Mouse (Mus musculus) layer of hippocampus, postnatal 10 days (tissue): Measurements from ENCODE around the gene Pfn4. TPM values are rescaled to one million over a fixed set of nuclear protein-coding genes. Genes with fewer than 3 reads are reported as not detected.
"Not testable (repeated sequence)": the region's sequence is repeated elsewhere in the genome, so short reads cannot be mapped to it uniquely, and the experiment has no call there.

Source experiments
- DNase-seq, 2 experiments: peaks; one replicate each; pipeline ENCODE4 v3.0.0; 2021; ENCODE audit warnings: low spot score in 2 of 2
- total RNA-seq, 2 experiments: library from RNA; stranded (reverse); gene quantifications; 2 replicates each; pipeline ENCODE4 v1.2.3; 2021

Gene Pfn4
- total RNA-seq, 2 experiments from 2014 or later, result 12.8 to 13.7 TPM

GRCm38 (mm10) chr12:4784466-4784865, 15.6 kb downstream of the Pfn4 start:
- no peak for DNase-seq

- DNase-seq, result not testable (repeated sequence)
Measured at GRCm38 (mm10) chr12:4788128-4788527, 19.3 kb downstream of the Pfn4 start.

GRCm38 (mm10) chr12:4793718-4794117, 24.9 kb downstream of the Pfn4 start:
- DNase-seq, result peak in 1 of 2 experiments; percentile 54

DNA sequence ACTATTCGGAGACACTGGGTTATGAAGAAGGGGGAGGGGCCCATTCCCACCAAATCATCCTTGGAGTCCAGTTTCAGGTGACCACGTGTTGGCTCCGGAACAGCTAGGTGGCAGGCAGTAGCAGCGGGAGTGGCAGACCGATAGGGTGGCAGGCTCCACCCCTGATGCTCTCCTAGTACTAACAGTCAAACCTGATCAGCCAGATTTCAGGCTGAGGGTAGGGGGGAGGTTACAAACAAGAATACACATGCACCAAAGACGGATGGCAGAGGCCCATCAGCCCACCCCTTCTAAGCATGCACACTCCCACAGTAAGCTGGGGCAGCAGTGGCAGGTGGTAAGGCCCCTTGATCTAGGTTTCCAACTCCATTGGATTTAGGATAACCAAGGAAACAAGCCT, 28.6 kb downstream of the Pfn4 start:
- DNase-seq, result not testable (repeated sequence)

- DNase-seq, result no peak
Measured at GRCm38 (mm10) chr12:4811036-4811435, 42.2 kb downstream of the Pfn4 start.

DNA sequence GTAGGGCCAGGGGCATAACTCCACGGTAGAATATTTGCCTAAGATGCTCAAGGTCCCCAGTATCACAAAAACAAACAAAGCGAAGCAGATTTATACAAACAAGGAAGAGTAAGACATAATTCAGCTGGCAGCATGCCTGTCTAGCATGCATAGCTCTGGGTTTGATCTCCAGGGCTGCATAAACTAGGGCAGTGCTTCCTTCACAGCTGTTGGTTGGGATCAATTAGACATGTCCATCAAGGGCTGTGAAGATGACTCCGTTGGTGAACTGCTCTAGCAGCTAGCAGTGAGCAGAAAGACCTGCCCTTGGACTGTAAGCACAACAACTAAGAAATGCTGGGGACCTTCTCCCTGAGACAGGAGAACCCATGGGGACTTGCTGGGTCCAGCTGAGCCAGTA, 42.9 kb downstream of the Pfn4 start:
- DNase-seq, result no peak

- DNase-seq, result no peak
Measured at GRCm38 (mm10) chr12:4813636-4814035, 44.8 kb downstream of the Pfn4 start.

DNA sequence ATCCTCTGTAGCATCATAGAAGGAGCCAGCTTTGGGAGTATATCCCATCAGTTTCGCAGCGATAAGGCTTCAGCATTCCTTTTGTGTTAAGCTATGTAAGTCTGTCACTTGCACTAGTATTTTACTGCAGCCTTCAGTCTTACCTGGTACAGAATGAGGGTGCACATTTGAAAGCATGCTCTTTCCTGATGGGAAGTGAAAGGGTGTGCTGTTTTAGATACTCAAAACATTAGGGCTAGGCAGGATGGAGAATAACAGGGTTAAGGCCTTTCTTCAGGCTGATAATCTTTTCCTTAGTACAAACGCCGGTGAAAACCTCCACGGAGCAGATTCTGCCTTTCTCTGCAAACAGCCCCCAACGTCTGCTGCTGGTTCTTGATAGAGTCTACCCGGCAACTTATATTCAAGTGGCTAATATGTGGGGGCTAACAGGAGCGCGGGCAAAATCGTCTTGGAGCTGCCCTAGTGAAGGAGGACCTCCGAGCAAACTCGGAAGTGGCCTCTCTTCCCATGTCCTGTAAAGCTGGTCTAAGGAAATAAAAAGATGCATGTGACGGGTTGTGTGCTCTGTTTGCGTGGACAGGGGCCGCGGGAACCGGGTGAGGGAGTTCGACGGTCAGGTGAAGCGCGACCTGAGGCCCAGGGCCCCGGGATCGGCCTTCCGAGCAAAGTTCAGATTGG, 48.0 kb downstream of the Pfn4 start:
- DNase-seq, result no peak

- peak; percentile 98 to 99 for DNase-seq
Measured at GRCm38 (mm10) chr12:4817361-4818101, 48.7 kb downstream of the Pfn4 start, which contains the start of gene Sf3b6. Gene Sf3b6, plus strand, starts transcription at chr12:4817544.

DNA sequence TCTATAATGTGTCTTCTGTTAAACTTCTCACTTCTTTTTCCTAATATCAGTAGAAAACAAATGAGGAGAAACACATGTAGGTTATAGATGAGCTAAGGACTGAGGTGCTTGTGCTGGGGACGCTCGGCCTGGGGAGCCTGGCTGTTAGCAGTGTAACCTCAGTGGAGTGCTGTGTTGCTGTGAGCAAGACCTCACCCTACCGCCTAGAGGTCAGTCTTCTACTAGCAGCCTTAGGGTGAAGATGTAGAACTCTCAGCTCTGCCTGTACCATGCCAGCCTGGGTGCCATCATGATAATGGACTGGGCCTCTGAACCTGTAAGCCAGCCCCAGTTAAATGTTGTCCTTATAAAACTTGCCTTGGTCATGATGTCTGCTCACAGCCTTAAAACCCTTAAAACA, 58.4 kb downstream of the Pfn4 start:
- no peak for DNase-seq

Other genes starting within 250 kb of the Pfn4 start
- gene Itsn2, start 176.4 kb upstream of the Pfn4 start, total RNA-seq, result 10 to 100 TPM; 58.3 to 65.3 TPM
- not detected for gene Gm3625, start 176.1 kb upstream of the Pfn4 start, total RNA-seq
- gene Fam228a, start 30.6 kb upstream of the Pfn4 start, total RNA-seq, result 1 to 10 TPM; 1.7 to 2.4 TPM
- 10 to 100 TPM; 19.5 to 25.1 TPM for gene Fam228b, start 245 bp downstream of the Pfn4 start, total RNA-seq
- 100 to 1,000 TPM in 1 of 2 experiments, 10 to 100 TPM in 1; 85.5 to 104 TPM for gene Sf3b6, start 48.5 kb downstream of the Pfn4 start, total RNA-seq
- 100 to 1,000 TPM; 115 to 124 TPM for gene Fkbp1b, start 72.6 kb downstream of the Pfn4 start, total RNA-seq
- 10 to 100 TPM; 11.4 to 12.1 TPM for gene Wdcp, start 74.3 kb downstream of the Pfn4 start, total RNA-seq
- under 1 TPM; 0.76 to 0.82 TPM for gene Mfsd2b, start 105.3 kb downstream of the Pfn4 start, total RNA-seq
- gene Ubxn2a, start 138.7 kb downstream of the Pfn4 start, total RNA-seq, result 10 to 100 TPM; 39.7 to 45.4 TPM
- gene Atad2b, start 148.3 kb downstream of the Pfn4 start, total RNA-seq, result 10 to 100 TPM; 30.6 to 32.3 TPM